Mouse (Mus musculus): ENCODE measurements at regions not wholly inside any gene's neighbourhood (a gene's known extent, or its start where the extent isn't known, plus 50 kb on each side); places are given as distances from the start of the nearest gene placed in this dataset.

- no peaks in the 10 kb centered on the region for H3K27me3 ChIP-seq (ENCODE audit: control insufficient read depth, insufficient read depth, insufficient read length)
- TF ChIP-seq FOSL1 (IDR thresholded peaks at IDR 0.05; ENCODE audit: insufficient read depth, low read length, poor library complexity, severe bottlenecking) (no peak), MAX (IDR thresholded peaks at IDR 0.05) (no peak), USF1 (IDR thresholded peaks at IDR 0.05; ENCODE audit: low read depth) (no peak), MYOD1 (IDR thresholded peaks at IDR 0.05; ENCODE audit: control insufficient read depth, insufficient read length, low read depth) (no peak)
Observed at GRCm38 (mm10) chr1:88594484-88595254, 84.8 kb upstream of the Glrp1 start.

GRCm38 (mm10) chr1:88592036-88592435 lies 82.2 kb upstream of the Glrp1 start:
- Histone ChIP-seq H3K36me3 (ENCODE audit: control insufficient read depth, insufficient read depth) (no peaks in the 10 kb centered on the region), H3ac (ENCODE audit: control insufficient read depth, insufficient read length, low read depth) (no peak overlapping the region), H3K27me3 (ENCODE audit: control insufficient read depth, insufficient read depth, insufficient read length) (no peaks in the 10 kb centered on the region), H3K79me2 (ENCODE audit: control insufficient read depth, insufficient read depth) (no peaks in the 10 kb centered on the region), H3K4me3 (ENCODE audit: insufficient read depth, poor library complexity, severe bottlenecking) (no peak overlapping the region), H3K79me3 (ENCODE audit: low read depth) (no peaks in the 10 kb centered on the region)
- TF ChIP-seq MYOD1 (IDR thresholded peaks at IDR 0.05; ENCODE audit: control insufficient read depth, insufficient read length, low read depth) (no peak), USF1 (IDR thresholded peaks at IDR 0.05; ENCODE audit: low read depth) (no peak), CEBPB (IDR thresholded peaks at IDR 0.05; ENCODE audit: low read depth) (no peak)

More at GRCm38 (mm10) chr1:88594484-88595254, 84.8 kb upstream of the Glrp1 start:
- Histone ChIP-seq H3K79me2 (ENCODE audit: control insufficient read depth, insufficient read depth) (no peaks in the 10 kb centered on the region), H3ac (ENCODE audit: control insufficient read depth, insufficient read length, low read depth) (no peak overlapping the region), H3K36me3 (ENCODE audit: control insufficient read depth, insufficient read depth) (no peaks in the 10 kb centered on the region), H3K4me3 (ENCODE audit: insufficient read depth, poor library complexity, severe bottlenecking) (no peak overlapping the region), H3K79me3 (ENCODE audit: low read depth) (no peaks in the 10 kb centered on the region)

GRCm38 (mm10) chr1:88590802-88591380 lies 81.0 kb upstream of the Glrp1 start:
- no peak overlapping the region for H3K4me3 ChIP-seq (ENCODE audit: insufficient read depth, poor library complexity, severe bottlenecking)
- H3ac ChIP-seq (ENCODE audit: control insufficient read depth, insufficient read length, low read depth): no peak overlapping the region
- no peaks in the 10 kb centered on the region for H3K27me3 ChIP-seq (ENCODE audit: control insufficient read depth, insufficient read depth, insufficient read length)
- no peaks in the 10 kb centered on the region for H3K36me3 ChIP-seq (ENCODE audit: control insufficient read depth, insufficient read depth)
- no peaks in the 10 kb centered on the region for H3K79me2 ChIP-seq (ENCODE audit: control insufficient read depth, insufficient read depth)
- no peaks in the 10 kb centered on the region for H3K79me3 ChIP-seq (ENCODE audit: low read depth)
- TF ChIP-seq CEBPB (IDR thresholded peaks at IDR 0.05; ENCODE audit: low read depth): no peak
- TF ChIP-seq CTCF (IDR thresholded peaks at IDR 0.05; ENCODE audit: control insufficient read depth, insufficient read depth, insufficient read length): no peak
- no peak for TF ChIP-seq USF1 (IDR thresholded peaks at IDR 0.05; ENCODE audit: low read depth)
- TF ChIP-seq MAX (IDR thresholded peaks at IDR 0.05): no peak
- no peak for TF ChIP-seq MYOG (IDR thresholded peaks at IDR 0.05; ENCODE audit: control insufficient read depth, extremely low read depth, insufficient read length)
- no peak for TF ChIP-seq MYOD1 (IDR thresholded peaks at IDR 0.05; ENCODE audit: control insufficient read depth, insufficient read length, low read depth)
- no peak for TF ChIP-seq FOSL1 (IDR thresholded peaks at IDR 0.05; ENCODE audit: insufficient read depth, low read length, poor library complexity, severe bottlenecking)

- Histone ChIP-seq H3K27me3 (ENCODE audit: control insufficient read depth, insufficient read depth, insufficient read length) (no peaks in the 10 kb centered on the region), H3K79me2 (ENCODE audit: control insufficient read depth, insufficient read depth) (no peaks in the 10 kb centered on the region), H3ac (ENCODE audit: control insufficient read depth, insufficient read length, low read depth) (no peak overlapping the region), H3K4me3 (ENCODE audit: insufficient read depth, poor library complexity, severe bottlenecking) (no peak overlapping the region), H3K79me3 (ENCODE audit: low read depth) (no peaks in the 10 kb centered on the region), H3K36me3 (ENCODE audit: control insufficient read depth, insufficient read depth) (no peaks in the 10 kb centered on the region)
- TF ChIP-seq MYOG (IDR thresholded peaks at IDR 0.05; ENCODE audit: control insufficient read depth, extremely low read depth, insufficient read length): no peak
- TF ChIP-seq MYOD1 (IDR thresholded peaks at IDR 0.05; ENCODE audit: control insufficient read depth, insufficient read length, low read depth): no peak
- TF ChIP-seq MAX (IDR thresholded peaks at IDR 0.05): no peak
Observed at GRCm38 (mm10) chr1:88588747-88589146, 78.9 kb upstream of the Glrp1 start.

- TF ChIP-seq USF1 (IDR thresholded peaks at IDR 0.05; ENCODE audit: low read depth) (no peak), MYOG (IDR thresholded peaks at IDR 0.05; ENCODE audit: control insufficient read depth, extremely low read depth, insufficient read length) (no peak), CTCF (IDR thresholded peaks at IDR 0.05; ENCODE audit: control insufficient read depth, insufficient read depth, insufficient read length) (no peak), CEBPB (IDR thresholded peaks at IDR 0.05; ENCODE audit: low read depth) (no peak), FOSL1 (IDR thresholded peaks at IDR 0.05; ENCODE audit: insufficient read depth, low read length, poor library complexity, severe bottlenecking) (no peak), MAX (IDR thresholded peaks at IDR 0.05) (no peak), MYOD1 (IDR thresholded peaks at IDR 0.05; ENCODE audit: control insufficient read depth, insufficient read length, low read depth) (no peak)
- Histone ChIP-seq H3K27me3 (ENCODE audit: control insufficient read depth, insufficient read depth, insufficient read length) (no peaks in the 10 kb centered on the region), H3ac (ENCODE audit: control insufficient read depth, insufficient read length, low read depth) (no peak overlapping the region), H3K4me3 (ENCODE audit: insufficient read depth, poor library complexity, severe bottlenecking) (no peak overlapping the region), H3K79me2 (ENCODE audit: control insufficient read depth, insufficient read depth) (no peaks in the 10 kb centered on the region), H3K36me3 (ENCODE audit: control insufficient read depth, insufficient read depth) (no peaks in the 10 kb centered on the region), H3K79me3 (ENCODE audit: low read depth) (no peaks in the 10 kb centered on the region)
Observed at GRCm38 (mm10) chr1:88586823-88587820, 77.3 kb upstream of the Glrp1 start.

Data from C2C12 (cell line).